Mouse (Mus musculus): ENCODE data around the gene Trdn.

Trdn gene

GRCm38 (mm10) chr10:33080254-33080653 lies at the start of gene Trdn:
TSS of gene Trdn (plus strand) at chr10:33080554.
- no peak for DNase-seq (ENCODE audit: low spot score)

GRCm38 (mm10) chr10:33060771-33061170 lies 19.6 kb upstream of the Trdn start:
- DNase-seq (ENCODE audit: low spot score) = no peak

- no peak for DNase-seq (ENCODE audit: low spot score)
Observed at GRCm38 (mm10) chr10:33065566-33065965, 14.8 kb upstream of the Trdn start.

GRCm38 (mm10) chr10:33073126-33073525 lies 7.2 kb upstream of the Trdn start:
- DNase-seq (ENCODE audit: low spot score) = no peak

GRCm38 (mm10) chr10:33082151-33082844 lies 1.9 kb downstream of the Trdn start:
- DNase-seq (ENCODE audit: low spot score) = no peak

- DNase-seq (ENCODE audit: low spot score) = no peak
Observed at GRCm38 (mm10) chr10:33082961-33083626, 2.7 kb downstream of the Trdn start.

GRCm38 (mm10) chr10:33083627-33084158 lies 3.3 kb downstream of the Trdn start:
- DNase-seq (ENCODE audit: low spot score) = no peak

GRCm38 (mm10) chr10:33088403-33088802 lies 8.0 kb downstream of the Trdn start:
- no peak for DNase-seq (ENCODE audit: low spot score)

GRCm38 (mm10) chr10:33092400-33092799 lies 12.0 kb downstream of the Trdn start:
- DNase-seq (ENCODE audit: low spot score) = no peak

- no peak for DNase-seq (ENCODE audit: low spot score)
Observed at GRCm38 (mm10) chr10:33107942-33108341, 27.6 kb downstream of the Trdn start.

GRCm38 (mm10) chr10:33123028-33123427 lies 42.7 kb downstream of the Trdn start:
- DNase-seq (ENCODE audit: low spot score) = no peak

- DNase-seq (ENCODE audit: low spot score) = no peak
Observed at GRCm38 (mm10) chr10:33144911-33145310, 64.6 kb downstream of the Trdn start.

GRCm38 (mm10) chr10:33179731-33180631 lies 99.6 kb downstream of the Trdn start:
- DNase-seq (ENCODE audit: low spot score) = no peak

- no peak for DNase-seq (ENCODE audit: low spot score)
Observed at GRCm38 (mm10) chr10:33189031-33189430, 108.7 kb downstream of the Trdn start.

- DNase-seq (ENCODE audit: low spot score) = no peak
Observed at GRCm38 (mm10) chr10:33195919-33196318, 115.6 kb downstream of the Trdn start.

GRCm38 (mm10) chr10:33198257-33198656 lies 117.9 kb downstream of the Trdn start:
- DNase-seq (ENCODE audit: low spot score) = no peak

GRCm38 (mm10) chr10:33210411-33210810 lies 130.1 kb downstream of the Trdn start:
- DNase-seq (ENCODE audit: low spot score) = no peak

GRCm38 (mm10) chr10:33253911-33254310 lies 173.6 kb downstream of the Trdn start:
- no peak for DNase-seq (ENCODE audit: low spot score)

GRCm38 (mm10) chr10:33256202-33256601 lies 175.8 kb downstream of the Trdn start:
- DNase-seq (ENCODE audit: low spot score) = no peak

GRCm38 (mm10) chr10:33304982-33305381 lies 224.6 kb downstream of the Trdn start:
- DNase-seq (ENCODE audit: low spot score) = no peak

- no peak for DNase-seq (ENCODE audit: low spot score)
Observed at GRCm38 (mm10) chr10:33353026-33353425, 272.7 kb downstream of the Trdn start.

- DNase-seq (ENCODE audit: low spot score) = no peak
Observed at GRCm38 (mm10) chr10:33366521-33366920, 286.2 kb downstream of the Trdn start.

Measured in ovary, postnatal 10 days (tissue).